Mouse (Mus musculus): Measurements from ENCODE around the gene Ralgapa1. TPM values are rescaled to one million over a fixed set of nuclear protein-coding genes. Genes with fewer than 3 reads are reported as not detected.

Gene Ralgapa1
- polyA plus RNA-seq, 1 experiment from 2014 or later: 13.8 TPM

GRCm38 (mm10) chr12:55785252-55785651 lies 35.7 kb downstream of the Ralgapa1 start:
- no peak for ATAC-seq (replicated peaks; ENCODE audit: low FRiP score, low read depth)
- H3K9ac ChIP-seq (ENCODE audit: low read depth, low read length): no peak overlapping the region
- H3K4me3 ChIP-seq (replicated peaks; ENCODE audit: low read depth, low read length): no peak overlapping the region
- no peaks in the 10 kb centered on the region for H3K27me3 ChIP-seq (ENCODE audit: insufficient read depth, low read length)
- H3K4me1 ChIP-seq (replicated peaks; ENCODE audit: insufficient read depth, low read length): no peaks in the 10 kb centered on the region
- 70% methylated on average over 2 of the region's 2 CpGs for WGBS
- TF ChIP-seq CTCF (IDR thresholded peaks at IDR 0.05; ENCODE audit: low read depth): no peak
- no peaks in the 10 kb centered on the region for H3K9me3 ChIP-seq (replicated peaks; ENCODE audit: low read length)
- peaks cover 10% of the 10 kb centered on the region; the same call in 1 of the 2 replicates for H3K36me3 ChIP-seq (ENCODE audit: insufficient read depth, low read length)
- H3K27ac ChIP-seq: no peak overlapping the region
- H3K4me2 ChIP-seq (ENCODE audit: low read length): no peak overlapping the region
- DNase-seq (ENCODE audit: low spot score): no peak

GRCm38 (mm10) chr12:55782662-55783061 lies 38.3 kb downstream of the Ralgapa1 start:
- Histone ChIP-seq H3K9me3 (replicated peaks; ENCODE audit: low read length) (no peaks in the 10 kb centered on the region), H3K9ac (ENCODE audit: low read depth, low read length) (no peak overlapping the region), H3K4me3 (replicated peaks; ENCODE audit: low read depth, low read length) (no peak overlapping the region), H3K4me1 (replicated peaks; ENCODE audit: insufficient read depth, low read length) (no peaks in the 10 kb centered on the region), H3K27ac (no peak overlapping the region), H3K27me3 (ENCODE audit: insufficient read depth, low read length) (no peaks in the 10 kb centered on the region), H3K4me2 (ENCODE audit: low read length) (no peak overlapping the region), H3K36me3 (ENCODE audit: insufficient read depth, low read length) (peaks cover 10% of the 10 kb centered on the region; the same call in 1 of the 2 replicates)
- WGBS: 95% methylated on average over 3 of the region's 3 CpGs
- ATAC-seq (replicated peaks; ENCODE audit: low FRiP score, low read depth) (no peak), DNase-seq (ENCODE audit: low spot score) (no peak)
- TF ChIP-seq CTCF (IDR thresholded peaks at IDR 0.05; ENCODE audit: low read depth): no peak

- H3K4me2 ChIP-seq (ENCODE audit: low read length): no peak overlapping the region
- H3K9ac ChIP-seq (ENCODE audit: low read depth, low read length): no peak overlapping the region
- TF ChIP-seq CTCF (IDR thresholded peaks at IDR 0.05; ENCODE audit: low read depth): peak; percentile 66
- H3K27ac ChIP-seq: no peak overlapping the region
- no peaks in the 10 kb centered on the region for H3K4me1 ChIP-seq (replicated peaks; ENCODE audit: insufficient read depth, low read length)
- H3K9me3 ChIP-seq (replicated peaks; ENCODE audit: low read length): no peaks in the 10 kb centered on the region
- 81% methylated on average over 2 of the region's 2 CpGs for WGBS
- no peak overlapping the region for H3K4me3 ChIP-seq (replicated peaks; ENCODE audit: low read depth, low read length)
- H3K27me3 ChIP-seq (ENCODE audit: insufficient read depth, low read length): no peaks in the 10 kb centered on the region
- ATAC-seq (replicated peaks; ENCODE audit: low FRiP score, low read depth) (no peak), DNase-seq (ENCODE audit: low spot score) (peak; percentile 39)
- no peaks in the 10 kb centered on the region for H3K36me3 ChIP-seq (ENCODE audit: insufficient read depth, low read length)
Measured at GRCm38 (mm10) chr12:55778301-55778700, 42.7 kb downstream of the Ralgapa1 start.

GRCm38 (mm10) chr12:55777356-55777755 lies 43.6 kb downstream of the Ralgapa1 start:
- no peaks in the 10 kb centered on the region for H3K36me3 ChIP-seq (ENCODE audit: insufficient read depth, low read length)
- no peak overlapping the region for H3K4me3 ChIP-seq (replicated peaks; ENCODE audit: low read depth, low read length)
- H3K27ac ChIP-seq: no peak overlapping the region
- no peak for TF ChIP-seq CTCF (IDR thresholded peaks at IDR 0.05; ENCODE audit: low read depth)
- ATAC-seq (replicated peaks; ENCODE audit: low FRiP score, low read depth) (no peak), DNase-seq (ENCODE audit: low spot score) (no peak)
- no peaks in the 10 kb centered on the region for H3K27me3 ChIP-seq (ENCODE audit: insufficient read depth, low read length)
- H3K4me2 ChIP-seq (ENCODE audit: low read length): no peak overlapping the region
- H3K9me3 ChIP-seq (replicated peaks; ENCODE audit: low read length): no peaks in the 10 kb centered on the region
- no peak overlapping the region for H3K9ac ChIP-seq (ENCODE audit: low read depth, low read length)
- no peaks in the 10 kb centered on the region for H3K4me1 ChIP-seq (replicated peaks; ENCODE audit: insufficient read depth, low read length)

- Histone ChIP-seq H3K36me3 (ENCODE audit: insufficient read depth, low read length) (peaks cover 5% of the 10 kb centered on the region; the same call in 1 of the 2 replicates), H3K9ac (ENCODE audit: low read depth, low read length) (no peak overlapping the region), H3K9me3 (replicated peaks; ENCODE audit: low read length) (no peaks in the 10 kb centered on the region), H3K4me3 (replicated peaks; ENCODE audit: low read depth, low read length) (no peak overlapping the region), H3K4me2 (ENCODE audit: low read length) (no peak overlapping the region), H3K4me1 (replicated peaks; ENCODE audit: insufficient read depth, low read length) (no peaks in the 10 kb centered on the region), H3K27me3 (ENCODE audit: insufficient read depth, low read length) (no peaks in the 10 kb centered on the region), H3K27ac (no peak overlapping the region)
- DNase-seq (ENCODE audit: low spot score) (no peak), ATAC-seq (replicated peaks; ENCODE audit: low FRiP score, low read depth) (no peak)
- TF ChIP-seq CTCF (IDR thresholded peaks at IDR 0.05; ENCODE audit: low read depth): no peak
- WGBS: 90% methylated on average over 3 of the region's 3 CpGs
Measured at GRCm38 (mm10) chr12:55774316-55774715, 46.7 kb downstream of the Ralgapa1 start.

GRCm38 (mm10) chr12:55720319-55720718 lies 100.6 kb downstream of the Ralgapa1 start:
- Histone ChIP-seq H3K9ac (ENCODE audit: low read depth, low read length) (no peak overlapping the region), H3K9me3 (replicated peaks; ENCODE audit: low read length) (no peaks in the 10 kb centered on the region), H3K4me2 (ENCODE audit: low read length) (no peak overlapping the region), H3K4me3 (replicated peaks; ENCODE audit: low read depth, low read length) (no peak overlapping the region), H3K36me3 (ENCODE audit: insufficient read depth, low read length) (peaks cover 24% of the 10 kb centered on the region; the same call in 1 of the 2 replicates), H3K4me1 (replicated peaks; ENCODE audit: insufficient read depth, low read length) (no peaks in the 10 kb centered on the region), H3K27ac (no peak overlapping the region), H3K27me3 (ENCODE audit: insufficient read depth, low read length) (no peaks in the 10 kb centered on the region)
- DNase-seq (ENCODE audit: low spot score) (peak; percentile 76), ATAC-seq (replicated peaks; ENCODE audit: low FRiP score, low read depth) (no peak)
- WGBS: 74% methylated on average over 1 of the region's 1 CpGs
- TF ChIP-seq CTCF (IDR thresholded peaks at IDR 0.05; ENCODE audit: low read depth): peak; percentile 77

GRCm38 (mm10) chr12:55705881-55706280 lies 115.1 kb downstream of the Ralgapa1 start:
- no peak overlapping the region for H3K27ac ChIP-seq
- no peaks in the 10 kb centered on the region for H3K9me3 ChIP-seq (replicated peaks; ENCODE audit: low read length)
- DNase-seq (ENCODE audit: low spot score) (no peak), ATAC-seq (replicated peaks; ENCODE audit: low FRiP score, low read depth) (no peak)
- no peak overlapping the region for H3K4me2 ChIP-seq (ENCODE audit: low read length)
- H3K36me3 ChIP-seq (ENCODE audit: insufficient read depth, low read length): peaks cover 18% of the 10 kb centered on the region; the same call in 1 of the 2 replicates
- H3K9ac ChIP-seq (ENCODE audit: low read depth, low read length): no peak overlapping the region
- H3K4me3 ChIP-seq (replicated peaks; ENCODE audit: low read depth, low read length): no peak overlapping the region
- H3K4me1 ChIP-seq (replicated peaks; ENCODE audit: insufficient read depth, low read length): no peaks in the 10 kb centered on the region
- no peaks in the 10 kb centered on the region for H3K27me3 ChIP-seq (ENCODE audit: insufficient read depth, low read length)
- no peak for TF ChIP-seq CTCF (IDR thresholded peaks at IDR 0.05; ENCODE audit: low read depth)
- 96% methylated on average over 4 of the region's 4 CpGs for WGBS
